Mouse (Mus musculus) regulatory T cell (primary cell): ENCODE data around the gene Cby3.
"Not testable (repeated sequence)": the region's sequence is repeated elsewhere in the genome, so short reads cannot be mapped to it uniquely, and the experiment has no call there.

Experiments used
- in situ Hi-C: fragments of 300-600 bp; cut with MboI, MseI; formaldehyde crosslinking; loops from one replicate; pipeline ENCODE4 v1.15.1; 2025; ENCODE audit warnings: high pct_unique_total_duplicates

The Cby3 gene

DNA sequence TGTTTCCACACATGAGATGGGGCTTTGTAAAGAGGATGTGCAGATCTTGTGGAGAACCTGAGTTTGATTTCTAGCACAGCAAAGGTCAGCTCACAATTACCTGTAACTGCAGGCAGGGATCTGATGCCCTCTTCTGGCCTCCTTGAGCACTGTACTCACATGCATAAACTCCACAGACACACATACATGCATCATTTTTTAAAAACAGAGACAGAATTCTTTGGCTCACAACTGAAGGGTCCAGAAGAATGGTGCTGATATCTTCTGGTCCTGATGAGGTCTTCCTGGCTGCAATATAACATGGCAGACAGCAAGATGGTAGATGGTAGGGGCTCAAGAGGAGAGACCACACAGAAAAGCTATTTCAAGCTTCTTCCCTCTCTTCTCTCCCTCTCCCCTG, at the start of gene Cby3:
Gene Cby3 (plus strand): TSS at position 301 of the 400 bp plus-strand sequence.
- in situ Hi-C loops = no loop called here

DNA sequence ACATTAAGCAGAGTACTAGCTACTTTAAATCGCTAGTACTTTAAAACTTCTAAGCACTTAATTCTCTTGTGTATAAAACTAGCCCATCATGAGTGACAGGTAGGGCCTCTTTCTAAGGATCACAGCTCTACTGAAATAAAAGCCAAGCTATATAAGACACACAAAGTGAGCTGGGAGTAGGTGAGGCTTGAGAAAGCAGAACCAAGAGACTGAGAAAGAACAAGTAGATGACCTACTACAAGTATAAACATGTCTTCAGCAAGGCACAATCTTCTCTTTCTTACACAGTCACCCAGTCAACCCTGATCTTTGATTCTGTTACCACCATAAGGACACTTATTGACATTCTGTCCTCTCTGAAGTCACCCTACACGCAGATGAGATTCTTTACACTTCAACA, 41.5 kb upstream of the Cby3 start:
- in situ Hi-C loops = no loop called here

GRCm38 (mm10) chr11:50319343-50319742, 34.9 kb upstream of the Cby3 start:
- in situ Hi-C loops = not testable (repeated sequence)

GRCm38 (mm10) chr11:50321239-50321638, 33.0 kb upstream of the Cby3 start:
- in situ Hi-C loops = no loop called here

DNA sequence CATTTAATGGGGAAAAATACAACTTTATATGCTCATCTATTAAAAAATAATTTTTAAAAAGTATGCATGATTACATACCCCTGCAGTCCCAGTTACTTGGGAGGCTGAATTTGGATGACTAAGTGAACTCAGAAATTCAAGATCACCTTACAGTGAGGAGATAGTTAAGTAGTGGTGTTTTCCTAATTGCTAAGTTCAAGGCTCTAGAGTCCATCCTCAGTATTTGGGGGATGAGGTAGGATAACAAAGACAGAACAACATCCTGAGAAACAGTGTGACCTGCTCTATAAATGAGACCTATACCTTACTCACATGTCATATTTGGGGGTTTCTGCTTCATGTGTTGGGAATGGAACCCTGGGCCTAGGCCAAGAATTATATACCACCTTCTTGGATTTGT, 31.9 kb upstream of the Cby3 start:
- in situ Hi-C loops = no loop called here

DNA sequence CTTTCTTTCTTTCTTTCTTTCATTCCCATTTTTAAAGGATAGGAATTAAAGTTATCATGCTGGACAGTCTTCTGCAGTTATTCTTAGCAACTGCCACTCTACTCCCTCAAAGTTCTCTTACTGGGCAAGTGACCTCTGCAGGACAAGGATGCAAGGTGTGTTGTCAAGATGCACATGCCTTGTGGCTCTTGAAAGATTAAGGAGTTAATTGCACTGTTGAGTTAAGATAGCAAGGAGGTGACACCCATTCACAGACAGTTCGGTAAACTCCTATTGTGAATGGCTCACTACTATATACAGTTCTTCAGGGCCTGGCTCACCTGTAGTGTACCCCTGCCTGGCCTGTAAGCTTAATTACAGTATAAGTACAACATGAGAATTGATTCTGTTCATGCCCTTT, 30.4 kb upstream of the Cby3 start:
- in situ Hi-C loops = no loop called here

DNA sequence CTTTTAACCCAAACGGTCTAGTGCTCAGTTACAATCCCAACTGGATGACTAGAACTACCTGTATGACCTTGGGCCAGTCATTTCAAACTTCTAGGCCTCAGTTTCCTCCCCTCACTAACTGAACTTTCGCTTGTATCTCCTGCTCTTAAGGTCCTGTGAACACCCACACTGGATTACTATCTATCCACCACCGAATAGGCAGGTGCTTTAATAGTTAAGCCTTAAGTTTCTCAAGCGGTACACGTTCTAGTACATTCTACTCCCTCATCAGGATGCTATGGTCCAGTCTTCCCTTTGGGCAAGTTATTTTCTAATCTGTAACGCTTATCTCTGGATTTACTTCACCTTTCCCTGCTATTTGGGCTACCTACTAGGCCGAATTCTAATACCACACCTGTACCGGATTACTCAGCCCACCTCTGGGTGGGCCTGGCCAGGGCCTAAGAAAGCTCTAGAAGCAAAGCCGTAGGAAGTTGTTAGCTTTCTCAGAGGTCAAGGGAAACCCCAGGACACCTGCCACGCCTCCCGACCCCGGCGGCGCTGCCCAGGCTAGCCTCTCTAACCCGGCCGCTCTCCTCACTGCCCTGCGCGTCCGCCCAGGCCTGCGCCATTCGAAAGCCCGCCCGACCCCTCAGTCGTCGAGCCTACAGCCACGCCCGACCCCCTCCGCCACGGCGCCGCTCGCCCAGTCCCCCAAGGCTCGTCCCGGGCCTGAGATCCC, 29.4 kb upstream of the Cby3 start:
- in situ Hi-C loops = no loop called here

- in situ Hi-C loops = no loop called here
Measured at GRCm38 (mm10) chr11:50325496-50326301, 28.6 kb upstream of the Cby3 start, which contains the start of gene Canx. TSS of gene Canx (minus strand) at chr11:50325673.

DNA sequence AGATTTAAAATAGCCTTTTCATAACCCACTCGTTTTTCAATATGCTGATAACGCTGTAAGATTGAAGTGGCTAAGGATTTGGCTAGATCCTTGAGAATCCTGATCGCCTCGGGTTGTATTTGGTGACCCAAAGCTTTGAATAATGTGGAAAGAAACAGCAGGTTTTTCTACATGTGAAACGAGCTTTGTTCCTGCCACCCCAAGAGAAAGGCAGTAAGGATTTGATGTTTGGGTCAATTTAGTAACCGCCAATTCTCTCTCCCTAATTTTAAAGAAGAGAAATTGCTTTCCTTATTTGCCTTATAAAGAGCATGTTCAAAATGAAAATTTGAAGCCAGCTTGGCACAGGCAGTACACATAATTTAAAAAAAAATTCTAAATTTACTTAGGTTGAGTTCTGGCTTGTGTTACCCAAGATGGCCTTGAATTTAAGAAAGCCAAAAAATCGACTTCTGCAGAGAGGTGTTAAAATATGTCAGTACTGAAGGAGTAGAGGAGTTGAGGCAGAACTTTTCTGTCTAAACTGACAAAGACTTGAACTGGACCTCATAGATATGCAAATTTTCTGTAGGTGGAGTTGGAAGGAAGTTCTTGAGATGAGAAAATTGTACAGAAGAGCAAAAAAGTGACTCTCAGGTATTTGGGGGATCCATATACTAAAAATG, 27.8 kb upstream of the Cby3 start:
- in situ Hi-C loops = no loop called here

- in situ Hi-C loops = no loop called here
Measured at GRCm38 (mm10) chr11:50328075-50328625, 26.1 kb upstream of the Cby3 start.

DNA sequence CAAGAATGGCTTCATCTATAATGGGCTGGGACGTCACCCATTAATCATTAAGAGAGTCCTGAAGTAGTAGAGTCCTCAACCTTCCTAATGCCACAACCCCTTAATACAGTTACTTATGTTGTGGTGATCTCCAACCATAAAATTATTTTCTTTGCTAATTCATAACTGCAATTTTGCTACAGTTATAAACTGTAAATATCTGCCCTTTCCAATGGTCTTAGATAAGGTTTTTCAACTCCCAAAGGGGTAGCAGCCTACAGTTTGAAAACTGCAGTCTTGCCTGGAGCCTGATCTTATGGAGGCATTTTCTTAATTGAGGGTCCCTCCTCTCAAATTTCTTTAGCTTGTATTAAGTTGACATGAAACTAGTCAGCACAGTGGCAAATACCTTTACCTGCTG, 24.9 kb upstream of the Cby3 start:
- in situ Hi-C loops = no loop called here

GRCm38 (mm10) chr11:50333181-50333580, 21.1 kb upstream of the Cby3 start:
- in situ Hi-C loops = no loop called here

- in situ Hi-C loops = no loop called here
Measured at GRCm38 (mm10) chr11:50336126-50336525, 18.1 kb upstream of the Cby3 start.

DNA sequence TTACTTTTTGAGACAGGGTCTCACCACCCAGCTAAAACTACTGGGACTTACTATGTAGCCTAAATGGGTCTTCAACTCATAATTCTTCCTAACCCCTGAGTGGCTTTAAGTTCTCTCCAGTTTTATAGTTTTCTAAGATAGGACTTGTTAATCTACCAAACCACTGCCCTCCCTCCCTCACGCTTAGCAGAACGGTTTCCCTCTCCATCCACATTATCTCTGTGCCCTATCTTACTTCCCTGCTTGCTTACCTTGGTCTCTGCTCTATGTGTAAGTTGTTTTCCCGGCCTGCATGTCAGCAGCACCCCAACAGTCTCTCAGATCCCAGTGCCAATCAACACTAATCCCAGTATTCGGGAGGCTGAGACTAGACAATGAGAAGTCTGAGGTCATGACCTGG, 17.4 kb upstream of the Cby3 start:
- in situ Hi-C loops = no loop called here

DNA sequence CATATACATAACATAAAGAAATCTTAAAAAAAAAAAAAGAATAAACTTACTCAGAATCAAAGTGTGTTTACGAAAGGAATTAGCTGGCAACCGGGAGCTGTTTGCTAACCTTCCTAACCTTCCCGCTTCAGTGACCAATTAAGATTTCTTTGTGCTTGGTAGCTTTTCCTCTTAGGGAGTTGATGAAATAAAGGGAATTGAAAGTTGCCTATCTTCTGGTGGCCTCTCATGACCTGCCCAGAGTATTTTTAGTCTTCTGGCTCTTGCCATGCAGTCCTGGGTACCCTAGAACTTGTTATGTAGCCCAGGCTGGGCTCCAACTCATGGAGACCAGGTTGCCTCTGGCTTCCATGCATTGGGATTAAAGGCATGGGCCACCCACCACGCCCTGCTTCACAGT, 8.8 kb upstream of the Cby3 start:
- in situ Hi-C loops = no loop called here

GRCm38 (mm10) chr11:50346256-50347032, 7.8 kb upstream of the Cby3 start:
- in situ Hi-C loops = no loop called here

- in situ Hi-C loops = no loop called here
Measured at GRCm38 (mm10) chr11:50352177-50352576, 2.1 kb upstream of the Cby3 start.

- in situ Hi-C loops = no loop called here
Measured at GRCm38 (mm10) chr11:50354851-50355250, 589 bp downstream of the Cby3 start.

DNA sequence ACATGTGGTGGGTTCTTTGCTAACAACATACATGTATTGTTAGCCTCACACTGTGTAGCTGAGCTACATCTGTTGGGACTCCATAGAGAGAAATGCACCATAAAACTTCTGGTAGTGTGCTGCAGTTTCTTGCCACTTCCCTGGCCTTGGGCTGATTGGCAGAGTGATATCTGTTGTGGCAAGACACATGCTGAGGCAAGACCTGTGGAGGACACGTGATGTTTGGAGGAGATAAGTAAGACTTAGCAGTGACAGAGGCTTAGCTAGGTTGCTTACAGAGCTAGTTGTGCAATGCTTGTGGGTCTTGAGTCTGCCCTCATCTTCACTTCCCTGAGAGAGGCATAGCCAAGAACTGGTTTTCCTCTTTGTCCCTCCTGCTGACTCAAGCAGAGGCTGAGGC, 1.1 kb downstream of the Cby3 start:
- in situ Hi-C loops = no loop called here

DNA sequence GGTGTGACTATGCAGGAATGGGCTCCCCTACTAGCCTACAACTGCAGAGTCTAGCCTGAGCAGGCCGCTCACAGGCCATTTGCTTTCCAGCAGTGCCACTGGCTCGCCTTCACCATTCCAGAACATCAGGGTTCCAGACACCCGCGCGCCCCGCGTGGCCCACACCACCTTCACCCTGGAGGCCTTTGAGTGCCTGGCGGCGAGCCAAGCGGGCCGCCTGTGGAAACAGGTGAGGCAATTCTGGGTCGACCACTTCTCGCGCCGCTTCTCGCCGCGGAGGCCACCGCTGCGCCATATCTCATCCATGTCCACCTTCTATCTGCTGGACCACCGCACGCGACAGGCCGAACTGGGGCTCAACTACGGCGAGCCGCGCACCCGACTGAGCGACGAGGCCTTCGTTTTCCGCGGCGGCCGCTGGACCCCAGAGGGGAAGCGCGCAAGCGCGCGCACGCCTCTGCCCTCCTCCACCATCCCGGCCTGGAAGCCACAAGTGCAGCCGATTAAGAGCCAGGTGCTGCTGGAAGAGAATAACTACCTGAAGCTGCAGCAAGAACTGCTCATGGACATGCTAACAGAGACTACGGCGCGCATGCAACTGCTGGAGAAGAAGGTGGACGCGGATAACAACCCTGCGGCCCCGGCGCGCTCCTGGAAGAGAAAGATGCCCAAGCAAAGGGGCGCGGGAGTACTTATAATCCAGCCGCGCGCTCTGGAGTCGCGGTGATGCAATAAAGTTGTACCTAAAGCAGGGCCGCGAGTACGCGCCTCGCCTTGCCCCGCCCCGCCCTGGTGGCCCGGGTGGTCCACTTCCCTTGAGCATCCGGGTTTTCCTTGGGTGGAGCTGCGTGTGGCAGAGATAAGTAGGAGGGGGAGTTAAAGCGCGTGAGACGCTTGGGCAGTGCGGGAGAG, 4.9 kb downstream of the Cby3 start:
- in situ Hi-C loops = no loop called here
